Mouse (Mus musculus) lung, postnatal 14 days (tissue): Measurements from ENCODE around the gene Slc35c2.

Experiments used
- DNase-seq: peaks from one replicate; pipeline ENCODE4 v3.0.0; 2021

Slc35c2 gene

GRCm38 (mm10) chr2:165287202-165287984 is at the start of gene Slc35c2:
Gene Slc35c2, minus strand, starts transcription at chr2:165287869.
- DNase-seq, result peak; percentile 93

- DNase-seq, result peak; percentile 80
These were observed 49.5 kb upstream of the Slc35c2 start for GRCm38 (mm10) chr2:165337191-165337590.

GRCm38 (mm10) chr2:165332610-165333210 is 45.0 kb upstream of the Slc35c2 start:
- DNase-seq, result no peak

- DNase-seq, result no peak
These were observed 42.0 kb upstream of the Slc35c2 start for GRCm38 (mm10) chr2:165329703-165330102.

GRCm38 (mm10) chr2:165328746-165329145 is 41.1 kb upstream of the Slc35c2 start:
- no peak for DNase-seq

- DNase-seq, result no peak
These were observed 39.7 kb upstream of the Slc35c2 start for GRCm38 (mm10) chr2:165327386-165327785.

GRCm38 (mm10) chr2:165326304-165327190 is 38.9 kb upstream of the Slc35c2 start, which contains the start of gene Elmo2:
Gene Elmo2, minus strand, starts transcription at chr2:165326479.
- peak; percentile 98 for DNase-seq

- DNase-seq, result peak; percentile 46
These were observed 38.0 kb upstream of the Slc35c2 start for GRCm38 (mm10) chr2:165325521-165326303.

- DNase-seq, result peak; percentile 39
These were observed 36.3 kb upstream of the Slc35c2 start for GRCm38 (mm10) chr2:165323928-165324327.

GRCm38 (mm10) chr2:165323484-165323883 is 35.8 kb upstream of the Slc35c2 start:
- DNase-seq, result no peak

GRCm38 (mm10) chr2:165321981-165322735 is 34.5 kb upstream of the Slc35c2 start:
- no peak for DNase-seq

- peak; percentile 45 for DNase-seq
These were observed 33.8 kb upstream of the Slc35c2 start for GRCm38 (mm10) chr2:165321381-165321888.

- DNase-seq, result peak; percentile 52
These were observed 33.0 kb upstream of the Slc35c2 start for GRCm38 (mm10) chr2:165320531-165321150.

GRCm38 (mm10) chr2:165319503-165319902 is 31.8 kb upstream of the Slc35c2 start:
- no peak for DNase-seq

GRCm38 (mm10) chr2:165318941-165319340 is 31.3 kb upstream of the Slc35c2 start:
- no peak for DNase-seq

- no peak for DNase-seq
These were observed 30.1 kb upstream of the Slc35c2 start for GRCm38 (mm10) chr2:165317621-165318263.

- peak; percentile 67 for DNase-seq
These were observed 29.3 kb upstream of the Slc35c2 start for GRCm38 (mm10) chr2:165316837-165317473.

GRCm38 (mm10) chr2:165316204-165316603 is 28.5 kb upstream of the Slc35c2 start:
- no peak for DNase-seq

GRCm38 (mm10) chr2:165314197-165314596 is 26.5 kb upstream of the Slc35c2 start:
- no peak for DNase-seq

- DNase-seq, result no peak
These were observed 24.7 kb upstream of the Slc35c2 start for GRCm38 (mm10) chr2:165312381-165312780.
